Mouse (Mus musculus): ENCODE results near the gene Dgkq.

Gene Dgkq

DNA sequence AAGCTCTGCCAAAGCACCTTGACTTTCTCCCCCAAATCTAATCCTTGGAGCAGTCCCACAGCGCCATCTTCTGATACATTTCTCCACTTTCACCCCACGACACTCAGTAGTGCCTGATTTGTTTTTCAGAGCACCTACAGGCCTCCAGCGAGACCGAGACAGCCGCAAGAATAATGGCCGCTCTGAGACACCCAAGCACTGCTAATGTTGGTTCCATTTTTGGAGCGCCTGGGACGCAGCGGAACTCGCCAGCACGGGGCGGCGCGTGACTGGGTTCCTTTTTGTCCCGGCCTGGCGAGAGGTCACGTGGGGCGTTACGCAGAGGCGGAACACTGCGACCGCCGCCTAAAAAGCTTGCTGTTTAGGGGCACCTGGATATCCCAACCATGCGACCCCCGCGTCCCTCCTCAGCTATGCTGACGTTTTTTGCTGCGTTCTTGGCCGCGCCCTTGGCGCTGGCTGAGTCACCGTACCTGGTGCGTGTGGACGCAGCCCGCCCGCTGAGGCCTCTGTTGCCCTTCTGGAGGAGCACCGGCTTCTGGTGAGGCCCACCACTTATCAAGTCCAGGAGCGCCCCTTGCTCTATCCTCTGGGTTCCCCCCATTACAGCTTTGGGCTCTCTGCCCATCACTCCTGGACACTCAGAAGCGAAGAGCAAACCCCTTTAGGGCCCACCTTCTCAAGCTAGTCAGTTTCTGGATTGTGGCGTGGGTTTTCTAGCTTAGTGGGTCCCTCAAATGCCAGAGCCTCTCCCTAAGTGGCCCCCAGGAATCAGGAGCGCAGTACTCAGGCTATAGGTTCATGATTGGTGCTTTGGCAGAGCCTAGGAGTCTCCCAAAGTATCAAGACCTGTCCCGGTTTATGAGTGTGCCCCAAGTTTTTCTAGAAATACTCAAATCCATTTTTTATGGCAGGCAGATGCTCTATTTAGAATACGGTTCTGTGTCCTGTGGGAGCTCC is at the start of gene Dgkq:
Dgkq (minus strand) TSS at position 696 of the 960 bp plus-strand sequence.
- peak; percentile 87 for DNase-seq (ENCODE audit: extremely low spot score, low spot score)

DNA sequence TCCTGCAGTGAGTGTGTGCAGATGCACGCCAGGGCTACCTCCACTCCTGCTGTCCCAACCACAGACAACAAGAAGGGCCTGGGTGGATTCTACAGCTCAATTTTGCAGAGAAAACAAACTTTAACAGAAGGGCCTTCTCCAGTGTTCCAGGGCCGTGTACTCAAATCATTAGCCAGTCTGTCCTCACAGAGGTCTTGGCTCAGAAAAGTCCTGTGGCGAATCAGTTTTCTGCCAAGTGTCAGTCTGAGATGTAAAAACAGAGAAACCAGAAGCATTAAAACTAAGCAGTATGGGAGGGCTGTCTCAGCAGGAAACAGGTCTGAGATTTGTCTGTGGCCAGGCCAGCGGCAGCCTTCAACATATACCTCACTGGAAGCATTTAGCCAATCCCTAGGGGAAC is 48.6 kb upstream of the Dgkq start:
- no peak for DNase-seq (ENCODE audit: extremely low spot score, low spot score)

DNA sequence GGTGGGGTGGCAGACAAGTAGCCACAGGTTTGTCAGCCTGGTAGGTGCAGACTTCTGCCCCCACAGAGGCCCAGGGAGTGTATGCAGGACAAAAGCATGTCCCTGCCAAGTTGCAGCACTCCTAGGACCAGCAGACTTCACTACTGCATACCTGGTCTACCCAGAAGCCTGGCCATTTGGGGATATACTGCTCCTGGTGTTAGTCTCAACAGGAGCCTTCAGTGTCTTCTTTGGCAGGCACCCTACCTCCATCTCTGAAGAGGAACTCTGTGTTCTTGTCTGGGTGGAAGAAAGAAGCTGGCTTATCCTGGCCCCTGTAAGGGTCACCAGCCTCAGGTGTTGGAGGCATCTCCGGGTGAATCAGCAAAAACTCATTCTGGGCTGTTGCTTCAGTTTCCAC is 46.5 kb upstream of the Dgkq start:
- DNase-seq (ENCODE audit: extremely low spot score, low spot score): no peak

DNA sequence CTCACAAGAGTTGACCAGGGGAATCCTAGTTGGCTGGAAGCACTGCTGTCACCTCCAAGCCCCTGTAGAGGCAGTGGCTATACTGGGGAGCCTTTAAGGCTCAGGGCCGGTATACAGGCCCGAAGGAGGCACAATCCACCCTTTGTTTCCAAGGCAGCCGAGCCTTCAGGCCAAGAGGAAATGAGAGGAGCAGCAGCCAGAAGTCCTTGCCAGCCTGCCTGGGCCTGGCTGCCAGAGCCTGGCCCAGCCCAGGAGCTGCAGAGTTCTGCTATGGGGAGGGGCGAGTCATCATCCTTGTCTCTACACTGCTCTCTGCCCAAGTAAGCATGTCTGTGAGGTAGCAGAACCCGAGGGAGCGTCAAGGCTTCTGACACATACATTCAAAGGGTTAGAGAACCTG is 44.7 kb upstream of the Dgkq start:
- DNase-seq (ENCODE audit: extremely low spot score, low spot score): no peak

DNA sequence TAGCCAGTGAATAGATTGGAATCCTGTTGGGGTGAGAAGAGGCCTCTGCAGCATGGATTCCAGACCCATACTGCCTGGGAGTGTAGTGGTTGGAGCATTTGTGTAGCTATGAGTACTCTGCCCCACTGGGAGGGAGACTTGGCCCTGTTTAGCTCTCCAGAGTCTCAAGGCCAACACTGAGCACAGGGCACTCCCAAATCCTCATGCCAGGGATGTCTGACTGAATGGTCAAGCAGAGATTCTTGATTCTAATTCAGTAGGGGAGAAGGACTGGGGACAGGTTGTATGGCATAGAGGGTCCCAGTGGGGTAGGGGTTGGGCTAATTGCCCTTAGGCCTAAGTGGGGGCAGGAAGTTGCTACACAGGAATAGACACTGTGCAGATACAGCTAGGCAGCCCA is 44.2 kb upstream of the Dgkq start:
- DNase-seq (ENCODE audit: extremely low spot score, low spot score): no peak

DNA sequence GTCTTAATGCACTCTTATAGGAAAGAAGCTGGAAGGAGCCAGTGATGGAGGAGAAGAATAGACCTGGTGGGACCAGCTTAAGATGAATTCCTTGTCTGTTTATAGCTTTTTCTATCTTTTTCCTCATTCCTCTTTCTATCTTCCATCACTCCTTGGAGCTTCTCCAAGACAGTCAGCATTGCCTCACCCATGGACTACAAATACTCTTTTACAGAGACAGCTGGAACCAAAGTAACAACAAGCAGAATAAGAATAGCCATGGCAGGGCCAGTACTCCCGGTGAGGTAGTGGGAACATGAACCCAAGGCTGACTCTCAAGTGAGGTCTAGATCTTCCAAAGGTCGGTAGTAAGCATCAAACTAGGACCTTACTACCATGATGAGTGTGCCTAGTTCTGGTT is 43.6 kb upstream of the Dgkq start:
- no peak for DNase-seq (ENCODE audit: extremely low spot score, low spot score)

DNA sequence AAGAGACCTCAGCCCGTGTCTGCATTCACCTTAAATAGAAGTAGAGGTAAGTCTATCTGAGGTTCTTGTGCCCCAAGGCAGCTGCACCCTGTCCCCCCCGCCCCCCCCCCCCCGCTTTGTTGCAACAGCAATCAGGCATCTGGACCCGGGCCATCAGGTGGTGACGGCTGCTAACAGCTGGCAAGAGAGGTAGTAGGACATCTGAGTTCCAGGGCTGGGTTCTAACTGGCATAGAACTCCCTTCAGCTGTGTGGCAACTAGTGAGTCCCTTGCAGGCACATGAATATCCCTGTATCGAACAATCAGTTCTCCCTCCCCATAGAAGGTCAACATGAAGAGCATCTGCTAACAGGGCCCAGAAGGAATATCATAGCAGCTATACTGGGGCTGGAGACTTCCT is 42.5 kb upstream of the Dgkq start:
- no peak for DNase-seq (ENCODE audit: extremely low spot score, low spot score)

DNA sequence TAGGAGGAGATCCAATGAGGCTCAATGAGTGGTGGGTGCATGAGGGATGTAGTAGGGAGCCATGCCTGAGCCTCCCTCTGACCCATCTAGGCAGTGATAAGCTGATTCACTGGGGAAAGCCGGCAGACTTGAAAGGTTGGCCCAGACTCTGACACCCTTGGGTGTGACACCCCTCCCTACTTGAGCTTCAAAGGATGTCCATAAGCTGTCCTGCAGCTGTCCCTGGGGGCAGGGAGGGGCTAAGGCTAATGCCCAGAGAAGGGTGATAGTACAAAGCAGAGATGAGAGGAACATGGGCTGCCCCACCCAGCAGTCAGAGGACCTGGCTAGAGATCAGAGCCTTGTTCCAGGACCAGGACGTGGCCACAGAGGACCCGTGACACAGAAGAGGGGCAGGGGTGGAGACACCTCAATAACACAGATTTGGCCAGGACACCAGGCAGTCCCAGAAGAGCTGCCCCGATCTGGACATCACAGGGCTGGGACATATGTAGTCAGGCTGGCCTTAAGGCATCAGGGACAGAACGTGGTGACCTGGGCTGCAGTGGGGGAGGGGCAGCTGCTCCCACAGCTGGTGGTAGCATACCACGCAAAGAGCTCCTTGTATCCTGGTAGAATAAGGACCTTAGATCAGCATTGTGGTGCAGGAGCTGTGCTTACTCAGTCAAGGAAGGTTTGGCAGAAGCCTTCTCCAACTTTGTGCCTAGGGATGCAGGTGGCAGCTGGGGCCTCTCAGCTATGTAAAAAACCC is 39.7 kb upstream of the Dgkq start:
- no peak for DNase-seq (ENCODE audit: extremely low spot score, low spot score)

DNA sequence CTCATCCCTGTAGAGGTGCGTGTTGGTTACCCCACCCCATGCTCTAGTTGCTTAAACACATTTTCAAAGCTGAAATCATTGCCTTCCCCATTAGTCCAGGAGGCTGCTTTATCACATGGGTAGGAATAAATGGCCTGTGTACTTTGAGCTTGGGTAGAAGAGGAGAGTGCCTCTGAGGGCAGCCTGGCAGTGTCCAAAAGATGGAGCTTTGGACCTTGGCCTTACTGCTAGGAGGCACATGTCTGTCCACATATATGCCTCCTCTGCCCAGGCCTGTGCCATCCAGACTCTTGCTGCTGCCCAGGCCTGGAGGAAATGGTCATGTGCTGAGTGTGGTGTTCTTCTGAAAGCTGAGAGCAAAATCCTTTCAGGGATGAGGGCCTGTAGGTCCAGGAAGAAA is 38.9 kb upstream of the Dgkq start:
- no peak for DNase-seq (ENCODE audit: extremely low spot score, low spot score)

DNA sequence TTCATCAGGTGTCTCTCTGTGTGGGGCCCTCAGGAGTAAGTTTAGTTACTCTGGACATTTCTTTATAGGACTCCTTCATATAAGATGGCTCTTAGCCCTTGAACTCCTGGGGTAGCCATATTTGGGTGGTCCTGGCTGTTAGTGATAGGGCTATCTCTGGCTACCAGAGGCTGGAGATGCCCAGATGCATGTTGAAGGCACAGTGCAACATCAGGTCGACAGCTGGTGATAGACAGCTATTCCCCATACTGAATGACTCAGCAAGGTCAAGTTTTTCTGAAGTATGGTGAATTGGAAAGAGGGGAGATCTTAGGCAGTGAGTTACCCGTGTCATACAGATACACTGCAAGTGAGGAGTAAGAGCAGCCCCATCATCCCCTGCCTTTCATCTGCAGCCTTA is 38.3 kb upstream of the Dgkq start:
- DNase-seq (ENCODE audit: extremely low spot score, low spot score): no peak

DNA sequence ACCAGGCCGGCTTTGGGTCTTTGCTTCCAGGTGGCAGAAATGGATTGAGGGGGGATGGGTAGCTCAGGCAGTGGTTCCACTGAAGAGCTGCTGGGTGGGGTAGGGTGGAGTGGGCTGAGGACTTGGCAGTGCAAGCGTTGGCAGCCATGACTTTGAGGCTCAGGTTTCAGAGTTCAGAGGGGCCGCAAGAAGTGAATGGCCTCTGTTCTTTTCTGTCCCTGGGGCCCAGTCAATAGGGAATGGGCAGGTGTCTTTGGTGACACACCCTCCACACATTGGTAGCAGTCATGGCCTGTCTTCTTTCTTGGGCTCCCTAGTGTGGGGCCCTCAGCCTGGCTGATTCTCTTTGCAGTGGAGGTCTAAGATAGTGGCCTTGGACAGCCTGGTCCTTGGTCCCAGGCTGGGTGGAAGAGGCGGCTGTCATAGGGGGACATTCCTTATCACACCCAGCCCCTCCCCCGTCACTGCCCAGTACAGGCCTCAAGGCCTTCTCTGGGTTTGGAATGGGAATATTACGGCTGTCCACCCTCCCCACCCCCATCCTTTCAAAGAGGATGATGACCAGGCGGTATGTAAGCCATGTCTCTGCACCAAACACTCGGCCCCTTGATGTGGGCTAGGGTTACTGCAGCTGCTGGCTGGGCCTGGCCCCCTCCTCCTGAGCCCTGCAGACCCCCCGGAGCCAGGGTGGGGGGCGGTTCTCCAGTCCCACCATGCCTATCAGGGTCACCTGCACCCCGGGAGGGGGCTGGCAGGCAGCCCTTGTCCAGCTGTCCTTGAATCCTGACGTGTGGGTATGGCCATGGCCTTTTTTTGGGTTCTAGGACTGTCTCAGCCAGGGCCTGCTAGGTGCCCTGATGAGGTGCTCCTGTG is 34.5 kb upstream of the Dgkq start:
- DNase-seq (ENCODE audit: extremely low spot score, low spot score): no peak

DNA sequence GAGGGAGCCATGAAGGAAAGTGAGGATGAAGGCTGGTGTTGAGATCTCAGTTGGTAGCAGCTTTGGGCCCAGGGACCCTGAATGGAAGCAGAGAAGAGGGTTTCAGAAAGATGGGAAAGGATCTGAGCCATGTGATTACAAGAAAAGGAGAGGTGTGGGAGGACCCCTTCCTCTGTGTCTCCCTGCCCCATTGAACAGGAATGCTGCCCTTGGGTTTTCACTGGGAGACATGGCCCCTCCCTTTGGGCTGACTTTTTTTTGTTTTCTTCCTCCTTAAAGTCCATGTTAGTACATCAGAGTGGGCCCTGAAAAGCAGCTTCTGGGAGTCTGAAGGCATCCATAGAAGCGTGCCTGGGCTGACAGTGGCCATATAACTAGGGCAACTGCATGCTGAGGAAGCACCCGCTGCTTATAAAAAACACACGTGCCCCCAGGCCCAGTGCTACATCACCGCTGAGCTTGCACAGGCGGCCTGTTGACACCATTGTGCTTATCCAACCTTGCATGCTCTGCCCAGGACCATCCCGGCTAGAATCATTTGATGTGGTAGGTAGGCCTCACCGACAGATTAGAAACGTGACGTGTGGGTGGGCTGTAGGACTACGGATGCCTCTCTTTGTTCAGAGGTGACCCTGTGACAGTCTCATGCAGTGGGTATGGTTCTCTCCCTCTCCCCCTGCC is 32.0 kb upstream of the Dgkq start:
- DNase-seq (ENCODE audit: extremely low spot score, low spot score): no peak

DNA sequence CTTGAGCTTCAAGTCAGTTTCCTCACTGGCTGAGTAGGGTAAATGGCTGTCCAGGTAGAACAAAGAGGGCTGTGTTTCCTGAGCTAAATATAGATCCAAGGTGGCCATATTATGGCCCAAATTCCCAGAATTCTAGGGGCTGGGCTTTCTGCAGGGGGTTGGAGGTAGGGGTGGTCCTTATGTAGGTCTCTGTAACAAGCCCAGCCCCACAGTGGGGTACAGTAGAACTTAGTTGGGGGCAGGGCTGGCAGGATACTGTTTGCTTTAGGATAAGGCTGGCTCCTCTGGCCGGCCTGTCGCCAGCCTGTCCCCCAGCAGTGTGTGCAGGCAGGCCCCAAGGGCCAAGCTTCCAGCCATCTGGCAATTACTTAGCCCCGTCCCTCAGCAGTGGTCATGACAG is 30.9 kb upstream of the Dgkq start:
- DNase-seq (ENCODE audit: extremely low spot score, low spot score): no peak

DNA sequence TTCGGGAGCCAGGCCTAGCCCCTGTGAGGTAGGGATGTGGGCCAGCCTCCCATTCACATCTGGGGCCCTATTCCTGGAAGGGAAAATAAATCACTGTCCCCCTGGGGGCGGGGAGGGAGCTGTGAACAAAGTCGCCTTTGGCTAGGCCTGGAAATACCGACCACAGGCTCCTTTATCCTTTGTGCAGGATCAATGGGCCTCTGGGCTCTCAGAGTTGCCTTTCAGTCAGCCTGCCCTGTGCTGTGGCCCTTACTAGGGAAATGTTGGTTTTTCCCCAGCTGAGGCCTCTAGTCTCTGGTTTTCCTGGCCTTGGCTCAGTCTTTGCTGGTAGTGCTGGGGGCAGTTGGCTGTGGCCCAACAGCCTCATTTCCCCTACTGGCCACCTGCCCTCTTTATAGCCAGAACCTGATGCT is 27.9 kb upstream of the Dgkq start:
- peak; percentile 70 for DNase-seq (ENCODE audit: extremely low spot score, low spot score)

DNA sequence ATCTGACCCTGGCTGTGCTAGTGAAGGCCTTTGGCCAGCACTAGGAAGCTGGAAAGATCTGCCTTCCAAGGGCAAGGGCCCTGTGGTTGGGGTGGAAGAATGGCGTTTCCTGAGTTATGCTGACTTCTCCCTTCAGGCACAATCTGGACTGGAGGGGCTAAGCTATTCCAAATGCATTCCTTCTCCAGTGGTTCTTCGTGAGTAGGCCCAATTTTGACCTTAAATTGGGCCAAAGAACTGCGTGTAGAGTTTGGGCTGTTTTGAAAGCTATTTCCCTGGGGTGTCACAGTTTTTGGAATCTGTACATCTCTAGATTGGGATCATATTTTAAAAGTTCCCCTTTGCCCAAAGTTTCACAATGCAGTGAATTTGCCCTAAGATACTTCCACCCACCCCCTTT is 27.1 kb upstream of the Dgkq start:
- DNase-seq (ENCODE audit: extremely low spot score, low spot score): no peak

DNA sequence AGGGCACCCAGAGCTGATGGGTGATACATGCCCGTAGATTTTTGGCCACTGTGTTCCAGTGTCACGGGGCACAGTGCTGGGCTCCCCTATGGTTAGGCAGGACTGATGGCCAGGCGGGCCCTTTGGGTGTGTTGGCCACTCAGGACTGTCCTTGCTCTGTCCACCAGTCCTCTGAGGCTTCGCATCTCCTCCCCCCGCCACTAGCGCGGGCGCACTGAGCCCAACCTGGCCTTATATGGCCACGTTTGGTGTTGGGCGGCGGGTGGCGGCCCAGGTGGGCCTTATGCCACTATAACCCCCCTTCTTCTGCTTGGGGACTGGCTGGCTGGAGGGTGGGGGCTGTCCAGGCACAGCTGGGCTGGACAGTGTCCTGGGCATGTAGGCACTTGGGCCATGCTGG is 26.4 kb upstream of the Dgkq start:
- DNase-seq (ENCODE audit: extremely low spot score, low spot score): no peak

DNA sequence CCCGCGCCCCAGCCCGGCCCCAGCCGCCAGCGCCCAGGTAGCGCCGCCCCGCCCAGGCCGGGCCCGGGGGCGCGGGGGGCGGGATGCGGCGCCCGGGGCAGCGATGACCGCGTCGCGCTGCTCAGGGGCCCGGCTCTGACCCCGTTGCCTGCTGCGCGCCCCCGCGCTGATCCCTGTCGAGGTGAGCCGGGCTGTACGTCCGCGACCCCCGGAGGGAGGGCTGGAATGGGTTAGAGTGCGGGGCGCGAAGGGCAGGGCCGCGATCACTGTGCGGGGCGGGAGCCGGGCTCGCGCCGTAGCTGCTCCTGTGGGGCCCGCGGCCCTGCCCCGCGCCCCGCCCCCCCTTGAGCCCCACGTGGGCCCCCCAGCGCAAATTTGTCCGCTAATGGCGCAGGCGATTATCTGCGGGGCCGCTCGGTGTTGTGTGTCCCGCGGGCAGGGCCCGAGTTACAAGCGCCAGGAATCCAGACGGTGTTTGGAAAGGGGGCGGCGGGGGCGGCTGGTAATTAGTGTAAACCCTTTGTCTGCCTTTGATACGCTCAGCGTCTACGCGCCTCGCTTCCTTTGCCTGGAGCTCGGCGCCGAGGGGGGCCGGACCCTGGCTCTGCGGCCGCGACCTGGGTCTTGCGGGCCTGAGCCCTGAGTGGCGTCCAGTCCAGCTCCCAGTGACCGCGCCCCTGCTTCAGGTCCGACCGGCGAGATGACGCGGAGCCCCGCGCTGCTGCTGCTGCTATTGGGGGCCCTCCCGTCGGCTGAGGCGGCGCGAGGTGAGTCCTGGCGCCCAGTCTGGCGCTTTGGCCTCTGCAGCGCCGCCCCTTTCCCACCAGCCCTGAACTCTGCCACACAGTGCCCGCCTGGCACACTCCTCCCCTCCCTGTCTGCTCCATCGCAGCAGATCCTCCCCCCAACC is 25.1 kb upstream of the Dgkq start:
- peak; percentile 61 for DNase-seq (ENCODE audit: extremely low spot score, low spot score)

DNA sequence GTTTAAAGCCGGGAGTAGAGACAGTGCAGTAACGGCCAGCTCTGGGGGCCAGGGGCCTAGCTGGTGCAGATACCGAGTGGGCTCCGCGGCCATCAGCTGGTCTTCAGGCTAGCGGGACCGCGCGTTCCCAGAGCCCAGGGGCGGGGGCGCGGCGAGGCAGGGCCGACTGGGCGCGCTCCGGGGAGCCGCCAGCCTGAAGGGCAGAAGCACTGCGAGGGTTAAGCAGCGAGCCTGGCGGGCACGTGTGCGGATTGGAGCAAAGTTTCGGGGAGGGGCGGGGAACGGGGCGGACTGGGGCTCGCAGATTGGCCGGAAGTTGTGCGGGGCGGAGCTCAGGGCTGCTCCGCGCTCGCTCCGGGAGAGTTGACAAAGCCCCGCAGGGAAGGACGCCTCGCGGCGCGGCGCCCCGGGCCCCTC is 24.4 kb upstream of the Dgkq start:
- peak; percentile 90 for DNase-seq (ENCODE audit: extremely low spot score, low spot score)

DNA sequence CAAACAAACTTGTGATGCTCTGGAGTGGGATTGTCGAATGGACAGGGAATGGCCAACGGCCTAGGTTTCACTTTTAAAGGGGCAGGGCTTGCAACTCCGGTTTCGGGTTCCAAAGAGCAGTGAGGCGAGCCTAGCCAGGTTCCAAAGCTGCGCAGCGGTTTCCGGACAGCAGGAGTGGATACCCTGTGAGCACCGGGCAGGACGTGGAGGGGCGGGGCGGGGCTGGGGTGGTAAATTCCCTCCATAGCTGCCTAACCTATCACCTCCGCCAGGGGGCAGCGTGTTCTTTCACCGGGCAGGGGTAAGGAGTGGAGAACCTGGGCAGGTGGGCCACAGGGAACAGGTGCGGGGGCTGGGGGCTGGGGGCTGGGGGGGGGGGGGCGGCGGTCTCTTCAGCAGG is 22.8 kb upstream of the Dgkq start, which contains the start of gene Fgfrl1:
Fgfrl1 (plus strand) TSS at position 112 of the 400 bp plus-strand sequence.
- DNase-seq (ENCODE audit: extremely low spot score, low spot score): peak; percentile 66

DNA sequence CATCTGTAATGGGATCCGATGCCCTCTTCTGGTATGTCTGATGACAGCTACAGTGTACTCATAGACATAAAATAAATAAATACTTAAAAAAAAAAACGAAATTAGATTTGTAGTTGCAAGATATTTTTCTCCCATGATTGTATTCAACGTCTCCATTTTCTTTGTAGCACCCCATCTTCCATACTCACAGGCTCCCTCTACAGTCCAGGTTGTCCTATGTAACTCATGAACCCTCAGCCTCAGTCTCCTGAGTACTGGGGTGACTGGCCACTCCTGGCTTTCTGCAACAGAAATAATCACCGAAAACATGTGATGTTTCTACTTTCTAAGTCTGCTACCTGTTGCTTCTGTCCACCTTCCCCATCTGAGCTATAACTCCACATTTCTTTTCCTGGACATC is 21.7 kb upstream of the Dgkq start:
- no peak for DNase-seq (ENCODE audit: extremely low spot score, low spot score)

Measured in neural tube, embryonic 10.5 days (tissue).